Mouse (Mus musculus) left cerebral cortex, adult 9 months (tissue): ENCODE measurements at regions not wholly inside any gene's neighbourhood (a gene's known extent, or its start where the extent isn't known, plus 50 kb on each side); places are given as distances from the start of the nearest gene placed in this dataset.
A peak's percentile ranks its signal among the peaks of the same experiment; 100 is the strongest.
"Not testable (repeated sequence)": the region's sequence is repeated elsewhere in the genome, so short reads cannot be mapped to it uniquely, and the experiment has no call there.

ENCODE experiments used
- DNase-seq, 2 experiments: peaks; one replicate each; pipeline ENCODE4 v3.0.0; 2022; ENCODE audit warnings: low spot score in 2 of 2

DNA sequence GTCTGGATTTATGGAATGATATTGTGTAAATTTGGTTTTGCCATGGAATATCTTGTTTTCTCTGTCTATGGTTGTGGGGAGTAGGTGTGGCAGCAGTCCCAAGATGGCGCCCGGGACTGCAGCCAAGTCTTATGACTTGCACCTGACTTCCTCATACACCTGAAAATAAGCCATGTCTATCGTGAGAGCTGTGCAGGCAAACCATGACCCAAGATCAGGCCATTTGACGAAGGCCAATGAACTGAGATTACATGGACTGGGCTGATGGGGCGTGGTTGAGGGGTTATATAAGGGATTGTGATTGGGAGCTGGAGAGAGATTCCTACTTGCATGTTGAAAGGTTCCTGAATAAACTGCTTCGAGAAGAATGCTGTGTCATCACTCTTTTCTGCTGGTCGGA, 139.5 kb downstream of the Slc6a15 start:
- not testable (repeated sequence) for DNase-seq

DNA sequence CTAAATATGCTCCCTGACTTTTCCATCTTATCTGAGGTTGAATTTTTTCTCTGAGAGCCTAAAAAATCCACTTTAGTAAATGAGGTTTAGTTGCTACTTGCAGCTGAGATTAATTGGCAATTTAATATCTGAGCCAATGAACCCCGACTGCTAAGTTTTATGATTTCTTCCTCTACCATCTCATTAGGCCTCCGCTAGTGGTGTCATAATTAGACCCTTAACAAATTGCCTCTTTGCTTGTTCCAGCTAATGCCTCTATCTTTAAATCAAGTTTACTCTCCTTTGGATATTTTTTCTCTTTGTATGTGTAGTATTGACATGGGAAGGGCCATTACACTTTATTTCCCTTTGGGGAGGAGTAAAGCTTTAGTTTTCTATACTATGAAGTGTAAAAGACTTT, 176.9 kb downstream of the Slc6a15 start:
- DNase-seq: no peak

DNA sequence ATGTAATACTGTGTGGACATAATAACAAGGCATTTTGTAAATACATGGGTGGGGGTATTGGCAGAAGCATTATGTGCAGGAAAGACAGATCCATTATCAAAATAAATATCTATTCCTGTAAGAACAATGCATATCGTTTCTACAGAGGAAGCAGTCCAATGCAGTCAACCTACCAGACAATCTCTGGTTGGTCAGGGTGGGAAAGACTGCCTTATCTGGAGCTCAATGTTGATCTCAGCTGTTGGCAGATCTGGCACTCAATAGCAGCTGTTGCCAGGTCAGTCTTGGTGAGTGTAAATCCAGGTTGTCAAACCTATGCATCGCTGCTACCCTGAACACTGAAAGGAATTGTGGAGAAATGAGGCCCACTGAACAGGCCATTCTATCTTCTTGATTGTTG, 181.9 kb downstream of the Slc6a15 start:
- no peak for DNase-seq

DNA sequence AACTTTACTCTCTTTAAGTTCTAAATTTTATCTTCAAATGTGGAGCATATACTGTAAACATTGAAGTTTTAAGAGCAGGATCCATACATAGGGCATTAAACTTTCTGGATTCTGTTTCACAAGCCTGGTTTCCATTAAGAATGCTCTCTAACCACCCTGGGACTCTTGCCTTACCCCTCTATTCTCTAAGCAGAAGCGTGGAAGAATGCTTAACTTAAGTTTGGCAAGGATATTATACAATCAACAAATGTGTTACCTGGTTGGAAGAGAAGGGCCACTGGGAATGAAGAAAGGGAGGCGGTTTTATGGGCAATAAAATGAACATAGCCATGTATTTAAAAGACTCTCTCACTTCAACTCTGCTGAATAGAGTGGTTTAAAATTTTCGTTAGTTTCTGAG, 217.5 kb downstream of the Slc6a15 start:
- no peak for DNase-seq

DNA sequence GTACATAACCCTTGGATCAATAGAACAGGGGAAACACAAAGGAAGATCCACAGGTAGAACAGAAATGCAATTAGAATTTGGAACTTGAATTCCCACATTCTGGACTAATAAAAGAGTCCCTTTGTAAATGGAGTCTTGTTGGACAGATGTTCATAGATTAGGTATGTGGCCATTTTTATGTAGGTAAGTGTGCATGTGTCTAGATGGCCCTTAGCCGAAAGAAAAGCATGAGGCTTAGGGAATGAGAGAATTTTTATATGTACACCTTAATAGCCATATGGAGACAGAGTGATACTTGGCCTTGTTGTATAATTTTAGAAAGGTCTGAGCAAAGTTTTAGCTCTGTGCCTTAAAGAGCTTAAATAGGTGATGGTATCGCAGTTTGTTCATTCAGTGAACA, 217.9 kb downstream of the Slc6a15 start:
- no peak for DNase-seq

DNA sequence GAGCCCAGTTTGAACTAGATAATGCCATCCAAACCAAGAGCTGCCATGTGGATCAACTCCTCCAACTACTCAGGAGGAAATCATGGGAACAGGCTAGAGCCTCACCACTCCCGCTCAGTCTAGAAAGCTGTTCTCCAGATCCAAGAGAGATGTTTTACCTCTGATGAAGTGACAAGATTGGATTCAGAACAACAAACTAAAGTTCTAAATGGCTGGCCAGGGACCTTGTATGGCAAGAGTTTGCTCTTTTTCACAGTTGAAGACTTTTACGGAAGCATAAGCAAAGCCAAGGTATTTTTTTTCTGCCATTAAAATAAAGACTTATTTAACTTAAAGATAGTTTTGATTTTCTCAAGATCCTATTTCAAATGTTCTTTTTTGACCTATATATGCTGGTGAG, 224.4 kb downstream of the Slc6a15 start:
- DNase-seq: no peak

DNA sequence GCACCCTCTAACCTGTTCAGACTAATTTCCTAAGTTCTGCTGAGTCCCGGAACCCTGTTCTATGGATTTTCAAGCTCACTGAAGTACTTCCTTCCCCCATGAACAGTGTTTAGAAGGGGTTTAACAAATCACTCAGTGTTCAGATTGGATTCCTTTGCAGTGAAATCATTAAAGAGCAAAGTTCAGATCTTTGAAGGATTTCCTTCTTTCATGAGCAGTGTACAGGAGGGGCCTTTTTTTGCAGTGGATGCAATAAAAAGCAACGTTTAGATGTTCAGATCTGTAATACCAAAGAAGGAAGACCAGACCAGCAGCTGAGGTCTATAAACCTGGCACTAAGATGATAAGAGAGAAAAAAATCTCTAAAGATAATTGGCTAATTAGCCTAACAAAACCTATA, 273.6 kb downstream of the Slc6a15 start:
- no peak for DNase-seq

DNA sequence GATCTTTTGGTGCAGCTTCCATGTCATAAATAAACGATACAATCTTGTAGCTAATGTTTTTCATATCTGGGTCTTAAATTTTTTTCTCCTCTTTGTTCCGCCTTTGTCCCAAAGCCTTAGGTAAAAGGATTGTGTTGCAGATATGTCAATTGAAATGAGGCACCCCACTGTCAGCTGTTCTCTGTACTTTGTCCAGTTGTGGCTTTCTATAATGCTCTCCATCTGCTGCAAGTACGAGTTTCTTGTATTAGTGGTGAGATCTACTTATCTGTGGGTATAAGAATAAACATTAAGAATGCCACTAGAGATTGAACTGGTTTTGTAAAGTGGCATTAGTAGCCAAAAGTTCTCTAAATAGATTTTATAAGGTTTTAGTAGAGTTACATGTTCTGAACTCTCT, 282.3 kb downstream of the Slc6a15 start:
- DNase-seq: no peak

DNA sequence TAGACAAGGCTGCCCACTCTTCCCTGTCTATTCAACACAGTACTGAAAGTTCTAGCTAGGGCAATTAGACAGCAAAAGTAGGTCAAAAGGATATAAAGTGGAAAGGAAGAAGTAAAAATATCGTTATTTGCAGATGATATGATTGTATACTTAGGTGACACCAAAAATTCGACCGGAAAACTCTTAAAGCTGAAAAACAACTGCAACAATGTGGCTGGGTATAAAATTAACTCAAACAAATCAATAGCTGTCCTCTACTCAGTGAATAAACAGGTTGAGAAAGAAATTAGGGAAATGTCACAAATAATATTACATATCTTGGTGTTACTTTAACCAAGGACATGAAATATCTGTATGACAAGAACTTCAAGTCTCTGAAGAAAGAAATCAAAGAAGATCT, 305.5 kb downstream of the Slc6a15 start:
- no peak for DNase-seq

DNA sequence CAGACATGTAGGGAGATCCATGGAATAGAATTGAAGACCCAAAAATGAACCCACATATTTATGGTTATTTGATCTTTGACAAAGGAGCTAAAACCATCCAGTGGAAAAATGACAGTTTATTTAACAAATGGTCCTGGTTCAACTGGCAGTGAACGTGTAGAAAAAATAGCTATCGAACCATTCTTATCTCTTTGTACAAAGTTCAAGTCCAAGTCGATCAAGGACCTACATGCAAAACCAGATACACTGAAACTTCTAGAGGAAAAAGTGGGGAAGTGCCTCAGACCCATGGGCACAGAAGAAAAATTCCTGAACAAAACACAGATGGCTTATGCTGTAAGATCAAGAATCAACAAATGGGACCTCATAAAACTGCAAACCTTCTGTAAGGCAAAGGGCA, 306.2 kb downstream of the Slc6a15 start:
- no peak for DNase-seq

DNA sequence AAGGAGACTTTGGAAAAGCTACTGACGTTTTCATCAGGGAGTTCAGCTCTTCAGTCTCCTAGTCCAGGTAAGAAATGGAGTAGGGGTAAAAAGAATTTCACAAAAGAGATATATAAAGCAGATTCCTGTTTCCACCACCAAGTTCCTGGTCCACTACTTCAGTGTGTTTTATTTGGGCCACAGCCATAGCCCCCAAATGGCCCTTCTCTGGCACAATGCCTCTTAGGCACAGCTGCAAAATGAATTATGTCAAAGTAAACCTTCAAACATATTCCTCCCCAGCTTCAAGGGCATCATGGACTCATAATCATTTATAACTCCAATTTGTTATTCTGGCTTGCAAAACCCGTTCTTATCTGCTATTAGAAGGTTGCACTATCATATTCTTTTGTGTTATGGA, 325.1 kb downstream of the Slc6a15 start:
- no peak for DNase-seq

DNA sequence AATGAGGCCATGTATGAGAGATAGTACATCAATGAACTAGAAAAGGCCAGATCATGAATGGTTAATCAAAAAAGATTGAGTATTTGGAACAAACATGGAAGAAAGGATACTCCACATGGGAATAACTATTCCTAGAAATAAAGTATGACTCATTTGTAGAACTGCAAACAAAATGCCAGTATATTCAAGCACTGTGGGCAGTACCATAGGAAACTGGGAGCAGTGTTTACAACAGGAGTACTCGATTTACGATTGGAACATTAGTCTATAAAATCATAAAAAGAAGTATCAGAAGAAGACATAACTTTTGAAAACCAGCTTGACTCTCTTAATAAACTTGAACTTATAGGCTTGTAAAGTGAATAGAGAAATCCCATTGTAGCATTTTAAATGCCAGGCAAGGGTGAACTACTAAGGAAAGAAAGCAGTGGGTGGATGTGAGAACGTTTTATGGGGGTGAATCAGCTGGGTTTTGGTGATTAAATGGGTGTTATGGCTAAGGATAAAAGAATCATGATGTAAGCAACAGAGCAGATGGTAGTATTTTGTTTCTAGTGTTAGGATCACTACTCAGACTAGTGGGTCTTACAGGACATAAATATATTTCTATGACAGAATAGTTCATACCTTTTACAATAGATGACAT, 347.6 kb downstream of the Slc6a15 start:
- peak in 1 of 2 experiments; percentile 3 for DNase-seq

DNA sequence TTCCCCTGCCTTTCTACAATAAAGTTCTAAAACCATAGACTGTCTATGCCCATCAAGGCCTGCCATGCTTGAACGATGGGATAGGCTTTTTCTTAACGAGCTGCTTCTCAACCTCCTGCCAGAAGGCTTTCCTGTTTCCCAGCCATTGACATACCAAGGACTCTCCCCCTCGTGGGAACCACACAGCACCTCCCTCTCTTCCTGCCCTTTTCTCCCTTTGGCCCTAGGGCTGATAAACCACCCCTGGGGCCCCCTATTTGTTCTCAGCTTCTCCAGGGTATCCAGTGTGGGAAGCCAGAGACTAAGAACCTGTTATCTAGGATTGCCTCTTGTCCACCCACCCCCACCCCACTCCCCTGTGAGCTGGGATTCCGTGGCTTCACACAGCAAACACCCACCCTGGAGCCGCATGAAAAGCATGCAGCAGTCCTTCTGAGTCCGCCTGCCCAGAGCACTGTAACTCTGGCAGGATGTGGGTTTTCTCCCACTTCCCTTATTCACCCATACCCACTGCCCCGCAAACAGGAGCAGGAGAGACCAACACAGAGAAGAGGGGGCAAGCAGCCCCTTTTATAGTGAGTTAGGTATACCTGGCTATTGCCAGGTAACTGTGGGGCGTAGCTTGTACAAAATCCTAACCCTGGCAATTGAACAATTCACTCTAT, 351.5 kb downstream of the Slc6a15 start:
- DNase-seq: no peak

DNA sequence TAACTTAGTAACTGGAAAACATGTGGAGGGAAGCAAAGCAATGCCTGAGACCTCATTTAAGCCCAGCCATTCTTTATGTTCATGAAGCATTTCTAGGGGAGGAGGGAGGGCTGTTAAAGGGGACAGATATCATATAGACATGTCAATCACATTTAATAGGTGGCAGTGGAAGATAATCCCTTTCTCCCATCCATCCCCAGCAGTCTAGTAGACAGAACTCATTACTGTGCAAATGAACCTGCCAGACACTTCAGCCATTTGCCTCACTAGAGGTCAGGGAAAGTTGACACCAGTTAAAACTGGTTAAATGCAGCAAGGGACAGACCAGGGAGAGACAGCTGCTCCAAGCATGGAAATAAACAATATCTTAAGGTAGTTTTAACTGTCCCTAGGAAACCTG, 359.1 kb downstream of the Slc6a15 start:
- no peak for DNase-seq

DNA sequence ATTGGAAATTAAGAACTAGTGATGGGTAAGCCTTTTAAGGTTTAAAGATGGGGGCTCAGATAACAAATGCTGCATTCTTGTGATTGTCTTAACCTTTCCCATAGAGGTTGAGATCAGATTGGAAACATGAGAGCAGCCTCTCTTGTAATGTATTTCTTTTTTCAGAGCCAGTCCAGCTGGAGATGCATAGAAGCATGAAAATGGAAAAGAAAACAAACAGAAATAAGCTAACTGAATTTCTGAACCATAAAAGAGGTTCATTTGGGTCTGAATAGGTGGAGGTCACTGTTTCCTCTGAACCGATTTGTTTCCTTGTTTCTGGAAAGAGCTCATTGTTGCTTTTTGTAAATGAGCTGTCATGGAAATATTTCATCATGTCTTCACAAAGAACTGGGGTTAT, 363.9 kb downstream of the Slc6a15 start:
- no peak for DNase-seq

DNA sequence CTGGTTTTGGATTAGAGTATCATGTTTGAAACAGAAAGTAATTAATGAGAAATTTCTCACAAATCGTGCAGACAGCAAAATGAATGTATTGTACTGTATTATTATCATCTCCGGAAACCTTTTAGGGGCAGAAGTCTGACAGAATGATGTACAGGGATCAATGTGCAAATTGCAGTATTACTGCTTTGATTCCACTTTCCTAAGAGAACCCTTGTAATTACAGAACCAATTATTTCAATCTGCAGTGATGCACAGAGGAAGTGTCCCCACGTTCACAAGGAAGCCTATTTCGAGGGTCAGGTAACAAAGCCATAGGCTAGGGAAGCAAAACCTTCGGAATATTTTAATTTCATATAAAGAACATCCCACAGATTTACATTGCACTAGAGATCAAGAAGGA, 364.4 kb downstream of the Slc6a15 start:
- DNase-seq: no peak

DNA sequence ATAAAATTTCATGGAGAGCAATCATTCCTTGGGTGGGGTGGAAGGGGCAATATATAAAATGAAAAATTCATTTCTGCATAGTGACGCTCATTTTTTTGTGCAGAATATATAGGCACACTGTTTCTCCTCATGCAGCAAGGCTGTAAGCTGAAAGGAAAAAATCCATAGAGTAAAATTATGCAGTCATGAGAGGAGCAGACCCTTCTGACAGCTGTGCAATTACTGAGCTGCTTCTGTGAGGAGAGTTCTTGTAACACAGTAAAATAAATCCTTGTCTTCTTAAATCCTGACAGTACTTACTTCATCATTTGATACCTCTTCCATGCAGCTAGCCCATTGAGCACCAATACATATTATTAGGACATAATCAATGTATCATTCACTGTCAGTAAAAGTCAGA, 362.7 kb upstream of the Gm21293 start:
- DNase-seq: no peak

DNA sequence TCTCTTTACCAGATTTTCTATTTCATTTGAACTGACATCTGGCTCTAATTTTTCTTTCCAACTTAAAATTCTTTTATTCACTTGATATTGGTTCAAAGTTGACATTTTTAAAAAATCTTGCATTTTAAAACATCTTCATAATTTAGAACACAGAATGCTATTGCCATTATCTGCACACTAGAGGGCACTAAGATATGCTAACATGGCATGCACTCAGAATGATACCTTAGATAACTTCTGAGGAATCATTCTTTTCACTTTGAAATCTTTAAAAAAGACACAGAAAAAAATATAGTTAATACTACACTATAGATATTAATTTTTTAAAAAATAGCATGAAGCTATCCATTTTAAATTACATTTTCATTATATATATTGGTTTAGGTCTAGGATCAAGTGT, 357.9 kb upstream of the Gm21293 start:
- DNase-seq: no peak

DNA sequence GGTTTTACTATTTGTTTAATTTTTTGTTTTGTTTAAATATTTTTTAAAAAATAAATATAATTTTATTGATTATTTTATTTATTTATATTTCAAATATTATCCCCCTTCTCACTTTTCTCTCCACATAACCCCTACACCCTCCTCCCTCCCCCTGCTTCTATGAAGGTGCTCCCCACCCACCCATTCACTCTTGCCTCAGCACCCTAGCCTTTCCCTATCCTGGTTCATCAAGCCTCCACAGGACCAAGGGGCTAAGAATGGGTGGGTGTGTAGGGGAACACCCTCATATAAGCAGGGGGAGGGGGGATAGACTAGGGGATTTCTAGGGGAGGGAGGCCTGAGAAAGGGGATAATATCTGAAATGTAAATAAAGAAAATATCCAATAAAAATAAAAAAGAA, 313.7 kb upstream of the Gm21293 start:
- DNase-seq: no peak

DNA sequence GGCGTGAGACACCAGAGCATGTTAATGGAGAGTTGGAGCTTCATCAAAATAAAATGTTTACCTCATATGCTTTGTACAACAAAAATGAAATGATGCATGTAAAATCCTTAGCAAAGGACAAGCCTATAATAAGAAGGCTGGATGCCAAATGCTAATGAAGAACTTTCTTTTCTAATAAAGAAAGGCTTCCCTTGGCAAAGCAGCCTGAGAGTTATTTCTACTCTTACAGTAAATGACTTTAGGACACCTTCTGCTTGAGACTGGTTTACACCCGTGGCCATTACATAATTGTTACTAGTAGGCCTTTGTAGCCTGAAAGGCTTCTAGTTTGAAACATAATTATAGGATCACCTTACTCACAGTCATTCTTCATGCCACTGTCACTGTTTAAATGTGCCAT, 310.7 kb upstream of the Gm21293 start:
- no peak for DNase-seq

DNA sequence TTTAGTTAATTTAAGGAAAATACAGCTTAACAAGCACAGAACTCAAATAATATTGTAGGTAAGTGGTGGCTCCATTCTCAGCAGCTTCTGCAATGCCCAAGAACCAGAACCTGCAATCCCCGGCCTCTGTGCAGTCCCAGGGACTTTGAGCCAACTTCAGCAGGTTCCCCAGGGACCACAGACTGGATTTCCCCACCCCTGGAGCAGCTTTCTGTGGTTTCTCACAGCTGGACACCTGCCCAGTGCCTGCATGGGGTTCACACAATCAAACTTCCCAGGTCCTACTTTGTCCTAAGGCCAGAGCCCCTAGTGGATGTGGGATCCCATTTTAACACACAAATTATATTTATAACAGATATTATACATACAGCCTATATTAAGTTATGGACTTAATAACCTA, 287.6 kb upstream of the Gm21293 start:
- DNase-seq: no peak

DNA sequence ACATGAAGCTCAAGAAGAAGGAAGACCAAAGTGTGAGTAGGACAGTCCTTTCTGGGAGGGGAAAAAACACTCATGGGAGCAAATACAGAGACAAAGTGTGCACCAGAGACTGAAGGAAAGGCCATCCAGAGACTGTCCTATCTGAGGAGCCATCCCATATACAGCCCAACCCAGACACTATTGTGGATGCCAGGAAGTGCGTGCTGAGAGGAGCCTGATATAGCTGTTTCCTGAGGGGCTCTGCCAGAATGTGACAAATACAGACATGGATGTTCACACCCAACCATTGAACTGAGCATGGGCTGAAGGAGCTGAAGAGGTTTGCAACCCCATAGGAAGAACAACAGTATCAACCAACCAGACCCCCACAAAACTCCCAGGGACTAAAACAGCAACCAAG, 281.9 kb upstream of the Gm21293 start:
- DNase-seq: no peak

DNA sequence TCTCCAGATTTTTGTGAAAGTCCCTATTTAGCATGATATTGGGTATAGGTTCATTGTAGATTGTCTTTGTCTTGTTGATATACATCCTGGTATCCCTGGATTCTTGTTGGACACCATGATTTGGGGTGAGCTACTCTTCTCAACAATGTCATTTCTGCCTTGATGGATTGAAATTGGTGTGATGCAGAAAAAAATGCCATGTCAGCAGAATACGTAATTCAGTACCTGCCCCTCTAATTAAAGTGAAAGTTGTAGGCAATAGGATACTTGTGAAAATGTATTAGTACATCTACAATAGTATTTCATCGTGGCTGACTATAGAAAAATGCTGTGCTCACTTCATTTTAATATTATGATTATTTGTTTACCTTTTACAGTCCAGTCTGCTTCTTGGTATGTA, 280.7 kb upstream of the Gm21293 start:
- no peak for DNase-seq

DNA sequence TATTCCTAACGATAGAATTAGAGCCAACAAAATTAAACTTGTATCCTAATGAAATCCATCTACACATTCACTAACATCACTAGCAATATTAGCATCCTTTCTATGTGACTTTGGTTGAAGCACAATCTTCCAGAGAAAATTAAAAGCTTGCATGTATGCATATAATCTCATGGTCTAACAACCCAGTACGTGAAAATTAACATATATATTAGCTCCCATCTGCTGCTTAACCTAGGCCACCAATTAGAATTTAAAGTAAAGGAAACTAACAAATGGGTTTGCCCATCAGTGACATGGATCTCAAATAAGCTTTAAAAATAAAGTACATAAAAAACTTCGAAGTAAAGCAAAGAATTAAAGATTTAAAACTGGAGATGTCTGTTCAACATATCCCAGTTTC, 278.9 kb upstream of the Gm21293 start:
- no peak for DNase-seq
